Mouse (Mus musculus) brain, embryonic 14.5 days (tissue): Measurements from ENCODE around the gene Zfp697. TPM values are rescaled to one million over a fixed set of nuclear protein-coding genes. Genes with fewer than 3 reads are reported as not detected.
"Not testable (repeated sequence)": the region's sequence is repeated elsewhere in the genome, so short reads cannot be mapped to it uniquely, and the experiment has no call there.

Experiments
- DNase-seq: peaks from one replicate; pipeline ENCODE4 v3.0.0-alpha.2; 2011; ENCODE audit warnings: low read depth
- CTCF ChIP-seq: fragments of 200-500 bp; IDR thresholded peaks from 2 replicates; pipeline ENCODE4 v1.5.1; 2012; ENCODE audit warnings: inconsistent platforms, mild to moderate bottlenecking, moderate library complexity, borderline replicate concordance; ENCODE audit not compliant: insufficient read depth, insufficient read length; ENCODE audit errors: extremely low read depth
- POLR2A ChIP-seq: fragments of 200-500 bp; IDR thresholded peaks from 2 replicates; pipeline ENCODE4 v1.6.1; 2012; ENCODE audit warnings: mild to moderate bottlenecking, inconsistent platforms, borderline replicate concordance; ENCODE audit not compliant: poor library complexity, insufficient read depth, insufficient read length, severe bottlenecking; ENCODE audit errors: extremely low read depth
- polyA plus RNA-seq: library from polyadenylated mRNA; depleted of rRNA; stranded (reverse); fragments of >200 nt; gene quantifications from 2 replicates; pipeline ENCODE4 v1.2.3, GENCODE M21; 2012

The Zfp697 gene
- polyA plus RNA-seq, 1 experiment: 27.2 TPM

DNA sequence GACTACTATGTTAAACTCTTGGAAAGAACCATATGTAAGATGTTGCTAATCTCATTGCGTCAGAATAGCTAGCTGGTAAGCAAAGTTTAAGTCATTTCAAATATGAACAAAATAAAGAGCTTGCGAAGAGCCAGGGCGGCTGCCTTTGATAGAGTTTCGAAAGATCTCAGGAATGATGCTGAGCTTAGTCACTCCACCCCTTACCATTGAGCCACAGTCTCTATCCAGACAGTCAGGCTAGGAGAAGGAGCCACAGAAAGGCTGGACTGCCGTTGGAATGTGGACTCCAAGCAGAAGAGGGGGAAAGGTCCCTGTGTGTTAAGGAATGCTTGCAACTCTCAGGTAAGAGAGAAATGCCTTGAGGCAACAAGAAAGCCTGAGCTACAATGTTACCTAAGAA, 7.3 kb upstream of the Zfp697 start:
- DNase-seq: no peak
- TF ChIP-seq CTCF (no peak), POLR2A (no peak)

DNA sequence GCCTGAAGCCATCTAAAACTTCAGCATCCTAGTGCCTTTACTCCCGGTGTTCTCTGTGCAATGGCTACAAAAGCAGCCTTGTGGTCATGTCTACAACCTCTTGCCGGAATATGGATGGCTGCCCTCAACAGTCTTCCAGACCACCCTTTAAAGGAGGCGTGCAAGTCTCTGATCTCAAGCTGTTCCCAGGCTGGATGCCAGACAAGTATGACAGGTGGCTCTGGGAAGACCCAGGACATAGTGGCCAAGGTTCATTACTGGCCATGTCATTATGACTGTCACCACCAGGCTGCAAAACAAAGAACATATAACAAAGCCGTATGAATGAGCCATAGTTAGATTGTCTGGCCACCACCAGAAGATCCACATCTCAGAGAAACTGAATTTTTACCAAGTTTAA, 4.0 kb upstream of the Zfp697 start:
- TF ChIP-seq CTCF (no peak), POLR2A (no peak)
- no peak for DNase-seq

DNA sequence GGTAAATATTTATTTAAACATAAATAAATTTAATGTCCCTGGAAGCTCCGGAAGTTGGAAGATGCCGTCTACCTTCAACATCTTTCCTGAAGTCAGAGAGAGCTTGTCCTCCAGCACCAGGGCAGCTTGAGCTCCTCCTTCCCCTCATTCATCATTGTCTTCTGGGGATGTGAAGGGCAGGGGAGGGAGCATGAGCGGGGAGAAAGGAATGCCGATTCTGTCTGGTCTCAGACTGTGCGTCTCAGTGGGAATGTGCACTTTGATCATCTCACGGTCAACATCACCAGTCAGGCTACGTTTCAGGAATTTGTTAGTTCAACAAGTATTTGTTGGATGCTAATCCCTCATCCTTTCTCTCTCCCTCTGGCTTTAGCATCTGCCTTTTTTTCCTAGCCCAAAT, 3.0 kb upstream of the Zfp697 start:
- TF ChIP-seq POLR2A: no peak
- no peak for TF ChIP-seq CTCF
- DNase-seq: no peak

DNA sequence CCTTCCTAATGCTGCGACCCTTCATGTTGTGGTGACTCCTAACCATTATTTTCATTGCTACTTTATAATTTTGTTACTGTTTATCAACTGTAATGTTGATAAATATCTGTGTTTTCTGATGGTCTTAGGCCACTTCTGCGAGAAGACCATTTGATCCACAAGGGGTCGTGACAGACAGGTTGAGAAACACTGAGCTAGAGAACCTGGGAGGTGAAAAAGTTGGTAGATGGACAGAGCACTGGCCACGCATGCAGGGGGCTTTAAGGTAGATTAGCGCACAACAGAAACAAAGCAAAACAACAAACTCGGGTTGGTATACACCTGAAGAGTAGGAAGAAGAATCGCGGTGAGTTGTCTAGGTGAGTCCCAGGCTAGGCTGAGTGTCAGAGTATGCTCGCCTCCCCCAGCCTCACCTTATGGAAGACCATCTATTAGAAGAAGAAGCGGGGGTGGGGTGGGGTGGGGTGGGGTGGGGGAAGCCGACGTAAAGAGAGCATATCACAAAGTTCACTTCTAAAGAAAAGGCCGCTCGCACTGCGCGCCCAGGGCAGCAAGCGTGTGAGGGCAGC, 500 bp upstream of the Zfp697 start:
- peak; percentile 54 for DNase-seq
- TF ChIP-seq CTCF (peak; percentile 41; the same call in 1 of the 2 replicates), POLR2A (no peak)

DNA sequence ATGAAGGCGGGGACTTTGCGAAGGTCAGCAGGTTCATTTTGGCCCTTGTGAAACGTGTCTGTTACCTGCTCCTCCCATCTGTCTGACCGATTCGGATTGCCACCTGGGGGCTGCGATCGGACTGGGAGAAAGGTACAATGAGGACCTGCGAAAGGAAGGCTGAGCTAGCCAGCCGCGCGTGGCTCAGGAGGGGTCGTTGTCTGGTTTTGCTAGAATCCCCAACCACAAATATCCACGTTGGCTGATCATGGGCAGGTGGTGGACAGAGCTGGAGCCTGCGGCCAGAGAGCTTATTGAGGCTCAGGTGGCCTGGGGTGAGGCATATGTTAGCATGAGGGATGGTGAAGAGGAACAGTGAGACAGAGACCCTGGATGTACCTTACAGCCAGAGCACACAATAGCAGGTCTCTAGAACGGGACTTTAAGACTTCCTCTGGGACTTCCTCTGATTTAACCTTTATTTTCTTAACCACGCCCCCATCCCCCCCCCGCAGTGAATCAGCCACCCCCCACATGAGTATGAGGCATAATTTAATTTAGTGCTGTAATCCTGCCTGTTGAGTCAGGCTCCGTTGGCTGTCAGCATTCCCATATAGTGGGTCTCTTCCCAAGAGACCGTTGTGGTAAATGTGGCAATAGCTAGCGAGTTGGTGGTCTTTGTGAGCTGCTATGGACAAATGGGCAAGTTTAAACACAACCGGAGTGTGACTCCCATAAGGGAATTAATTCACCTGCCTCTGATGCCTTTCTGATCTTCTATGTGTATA, 946 bp downstream of the Zfp697 start:
- TF ChIP-seq CTCF: no peak
- no peak for TF ChIP-seq POLR2A

DNA sequence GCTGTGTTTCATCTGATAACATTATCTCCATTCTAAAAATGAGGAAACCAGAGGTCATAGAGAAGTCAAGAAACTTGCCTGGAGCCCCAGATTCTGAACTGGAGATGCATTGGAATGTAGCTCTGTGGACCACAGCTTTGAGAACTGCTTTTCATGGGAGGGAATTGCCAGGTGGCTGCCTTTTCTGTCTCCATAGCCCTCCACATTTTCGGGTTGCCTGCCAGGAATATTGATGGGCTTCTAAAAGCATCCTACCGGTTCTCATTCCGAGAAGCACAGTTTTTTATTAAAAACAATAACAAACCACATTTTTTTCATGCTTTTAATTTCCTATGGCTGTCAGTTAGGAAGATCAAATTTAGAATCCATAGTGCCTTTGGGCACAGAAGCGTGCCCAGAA, 4.8 kb downstream of the Zfp697 start:
- TF ChIP-seq CTCF: no peak
- TF ChIP-seq POLR2A: no peak
- DNase-seq: no peak

More for the DNA sequence above, 946 bp downstream of the Zfp697 start:
- peak; percentile 29 for DNase-seq

DNA sequence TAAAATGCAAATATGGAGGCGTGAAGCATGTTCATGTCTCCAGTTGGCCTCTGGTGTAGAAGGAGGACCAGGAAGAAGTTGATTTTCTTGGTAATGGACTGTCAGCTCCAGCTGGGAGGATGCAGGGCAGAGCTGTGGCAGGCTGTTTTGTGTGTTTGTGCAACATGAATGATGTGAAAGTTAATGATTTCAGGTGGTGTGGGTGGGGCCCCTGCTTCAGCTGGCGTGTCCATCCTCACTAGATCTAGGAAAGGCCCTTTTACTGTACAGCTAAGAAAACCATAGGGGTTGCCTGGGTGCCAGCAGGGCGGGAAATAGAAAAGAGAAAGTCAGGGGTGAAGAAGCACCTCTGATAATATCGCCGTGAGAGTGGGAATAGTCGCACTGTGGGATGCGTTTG, 5.5 kb downstream of the Zfp697 start:
- DNase-seq: no peak
- TF ChIP-seq CTCF (no peak), POLR2A (no peak)

DNA sequence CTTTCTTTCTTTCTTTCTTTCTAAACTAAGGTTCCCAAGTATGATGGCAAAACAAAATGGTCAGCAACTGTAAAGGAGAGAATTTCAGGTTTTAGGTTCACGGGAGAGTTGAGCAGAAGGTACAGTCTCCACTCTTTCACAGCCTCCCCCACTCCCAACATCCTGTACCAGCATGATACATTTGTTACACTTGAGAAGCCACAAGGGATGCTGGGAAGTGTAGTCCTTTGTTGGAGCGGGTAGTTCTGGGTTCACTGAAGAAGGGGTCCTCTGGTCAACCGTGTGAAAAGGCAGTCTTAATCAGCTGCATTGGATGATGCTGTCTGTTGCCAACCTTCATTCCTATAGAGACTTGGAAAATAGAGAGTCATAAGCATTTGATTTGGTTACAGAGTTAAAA, 7.0 kb downstream of the Zfp697 start:
- DNase-seq: no peak
- TF ChIP-seq CTCF (no peak), POLR2A (no peak)

DNA sequence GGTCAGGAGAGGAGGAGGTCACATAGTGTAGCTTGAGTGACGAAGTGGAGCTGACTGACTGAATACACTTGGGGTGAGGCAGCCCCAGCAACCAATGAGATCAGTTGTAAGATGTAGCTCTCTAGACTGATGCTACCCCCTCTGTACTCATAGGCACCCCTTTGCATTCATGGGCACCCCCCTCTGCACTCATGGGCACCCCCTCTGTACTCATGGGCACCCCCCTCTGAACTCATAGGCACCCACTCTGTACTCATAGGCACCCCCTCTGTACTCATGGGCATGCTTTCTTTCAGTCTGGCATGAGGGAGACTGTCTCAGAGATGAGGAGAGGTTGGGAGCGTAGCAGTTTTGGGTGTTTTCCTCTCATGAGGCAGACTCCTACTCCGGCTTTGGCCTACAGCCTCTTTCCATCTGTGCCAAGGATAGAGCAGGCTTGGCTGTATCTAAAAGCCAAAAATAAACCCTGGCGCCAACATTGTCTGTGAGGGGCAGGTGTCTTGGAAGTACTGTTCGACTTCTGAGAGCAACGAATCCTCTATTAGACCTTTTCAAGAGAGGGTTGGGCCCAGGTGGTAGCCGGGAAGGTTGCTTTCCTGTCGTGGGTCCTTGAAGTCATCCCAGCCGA, 22.1 kb downstream of the Zfp697 start:
- not testable (repeated sequence) for DNase-seq

DNA sequence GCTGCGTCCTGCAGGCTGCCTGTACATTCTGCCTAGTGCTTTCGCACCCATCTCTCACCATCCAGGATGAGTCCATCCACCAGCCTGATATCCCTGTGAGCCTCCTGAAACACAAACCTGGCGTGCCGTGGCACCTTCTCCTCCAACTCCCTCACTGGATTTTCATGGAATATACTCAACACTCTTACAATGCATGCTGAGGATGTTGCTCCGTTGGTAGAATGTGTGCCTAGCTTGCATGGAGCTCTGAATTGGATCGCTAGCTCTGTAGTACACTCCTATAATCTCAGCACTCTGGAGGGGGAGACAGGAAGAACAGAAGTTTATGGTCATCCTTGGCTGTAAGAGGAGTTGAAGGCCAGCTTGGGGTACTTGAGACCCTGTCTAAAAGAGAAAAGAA, 23.6 kb downstream of the Zfp697 start:
- not testable (repeated sequence) for DNase-seq

DNA sequence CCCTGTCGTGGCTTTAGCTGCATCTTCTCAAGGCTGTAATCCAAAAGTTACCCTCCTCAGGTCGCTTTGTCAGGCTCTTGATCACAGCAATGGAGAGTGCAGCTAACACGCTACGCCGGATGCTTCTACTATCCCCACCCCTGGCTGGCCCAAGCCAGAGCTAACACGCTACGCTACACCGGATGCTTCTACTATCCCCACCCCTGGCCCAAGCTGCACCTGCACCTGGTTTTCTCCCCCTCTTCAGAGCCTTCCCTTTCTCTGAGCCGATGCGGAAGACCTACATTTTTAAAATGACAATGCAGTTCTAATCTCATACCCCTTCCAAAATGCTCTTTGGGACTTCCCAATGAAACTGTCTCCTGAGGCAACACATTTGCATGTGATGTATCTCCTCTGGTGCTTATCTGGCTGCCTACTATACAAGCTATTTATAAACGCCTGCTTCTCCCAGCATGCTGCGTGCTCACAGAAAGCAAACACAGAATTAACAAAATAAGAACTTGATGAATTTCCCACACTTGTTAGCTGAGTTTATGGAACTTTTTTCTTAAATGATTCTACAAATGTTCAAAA, 24.4 kb downstream of the Zfp697 start:
- DNase-seq: not testable (repeated sequence)

DNA sequence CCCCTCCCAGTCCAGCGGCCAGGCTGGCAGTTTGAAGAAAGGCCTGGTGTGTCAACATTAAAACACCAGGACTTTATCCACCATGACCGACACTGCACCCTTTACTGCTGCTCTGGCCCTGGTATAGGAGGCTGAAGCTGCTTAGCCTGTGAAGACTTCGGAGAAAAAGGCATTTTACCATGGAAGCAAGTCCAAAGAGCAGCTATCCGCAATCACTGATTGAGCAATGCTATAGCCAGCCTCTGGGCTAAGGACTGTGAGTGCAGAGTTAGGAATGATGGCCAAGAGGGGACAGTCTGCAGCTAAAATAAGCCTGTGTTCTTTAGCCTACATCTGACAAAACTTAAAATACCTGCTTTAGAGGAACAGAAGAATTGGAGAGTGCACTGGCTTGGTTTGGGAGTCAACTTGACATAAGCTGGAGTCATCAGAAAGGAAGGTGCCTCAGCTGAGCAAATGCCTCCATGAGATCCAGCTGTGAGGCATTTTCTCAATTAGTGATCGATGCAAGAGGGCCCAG, 25.1 kb downstream of the Zfp697 start:
- not testable (repeated sequence) for DNase-seq

DNA sequence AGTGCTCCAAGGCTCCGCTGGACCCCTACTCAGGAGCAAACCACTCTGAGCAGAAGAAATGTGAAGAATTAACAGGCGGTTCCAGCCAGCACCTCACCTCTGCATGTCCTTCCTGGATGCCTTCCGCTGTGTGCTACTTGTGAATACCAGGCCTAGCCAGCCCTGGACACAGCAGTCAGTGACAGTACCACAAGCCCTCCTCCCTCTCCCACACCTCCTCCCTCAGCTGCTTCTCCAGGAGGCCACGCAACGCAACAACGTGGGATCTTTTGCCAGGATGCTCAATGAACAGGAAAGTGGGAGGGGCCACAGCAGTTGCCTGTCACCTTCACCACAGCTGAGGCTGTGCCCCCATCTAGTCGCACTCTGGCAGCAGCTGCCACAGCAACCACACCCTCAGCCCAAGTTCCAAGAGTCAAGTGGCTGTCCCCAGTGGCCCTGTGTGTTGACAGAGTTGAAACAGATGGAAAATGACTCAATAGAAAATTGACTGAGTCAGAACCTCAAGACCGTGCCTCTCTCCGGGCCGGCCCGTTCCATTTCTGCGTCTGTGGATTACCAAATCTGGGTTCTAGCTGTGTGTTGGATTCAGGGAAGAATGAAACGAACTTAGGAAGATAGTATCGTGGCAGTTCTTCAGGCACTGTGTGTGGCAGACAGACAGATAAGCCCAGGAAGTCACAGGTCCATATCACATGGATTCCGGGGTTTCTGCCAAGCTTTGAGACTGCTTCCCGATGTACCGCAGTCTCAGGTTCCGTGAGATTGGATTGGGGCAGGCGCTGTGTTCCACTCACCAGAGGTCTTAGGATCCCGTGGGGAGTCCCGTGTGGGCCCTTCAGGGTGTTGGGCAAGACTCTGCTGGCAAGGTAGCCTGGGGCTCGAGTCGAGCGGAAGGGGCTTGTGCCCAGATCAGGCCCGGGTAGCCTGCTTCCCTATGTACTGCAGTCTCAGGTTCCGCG, 28.6 kb downstream of the Zfp697 start:
- DNase-seq: not testable (repeated sequence)
